Mouse (Mus musculus) lung, embryonic 14.5 days (tissue): ENCODE data around the gene Dhdh. TPM values are rescaled to one million over a fixed set of nuclear protein-coding genes. Genes with fewer than 3 reads are reported as not detected.

Experiments
- ATAC-seq: fragments of 200-750 bp; cut with Nextera tagmentation; 2 replicates; pipeline ENCODE4 v1.8.0; 2017; ENCODE audit warnings: mild to moderate bottlenecking, moderate TSS enrichment, moderate library complexity; ENCODE audit not compliant: insufficient read depth
- DNase-seq: peaks from one replicate; pipeline ENCODE4 v3.0.0-alpha.2; 2015
- H3K27ac ChIP-seq: fragments of 300-500 bp; sonication (generic); 2 replicates; pipeline ENCODE4 v1.5.1; 2014; ENCODE audit warnings: low read depth, mild to moderate bottlenecking, moderate library complexity
- H3K27me3 ChIP-seq: fragments of 300-500 bp; sonication (generic); 2 replicates; pipeline ENCODE4 v1.6.1; 2014; ENCODE audit warnings: low read length, control low read depth; ENCODE audit not compliant: insufficient read depth
- H3K36me3 ChIP-seq: fragments of 300-500 bp; sonication (generic); 2 replicates; pipeline ENCODE4 v1.6.1; 2014; ENCODE audit warnings: control low read depth; ENCODE audit not compliant: insufficient read depth
- H3K4me1 ChIP-seq: fragments of 300-500 bp; sonication (generic); 2 replicates; pipeline ENCODE4 v1.6.1; 2014; ENCODE audit warnings: antibody characterized with exemption, control low read depth; ENCODE audit not compliant: insufficient read depth
- H3K4me2 ChIP-seq: fragments of 300-500 bp; sonication (generic); 2 replicates; pipeline ENCODE4 v1.6.1; 2014; ENCODE audit warnings: mild to moderate bottlenecking
- H3K4me3 ChIP-seq: fragments of 300-500 bp; sonication (generic); 2 replicates; pipeline ENCODE4 v1.5.1; 2014; ENCODE audit warnings: low read depth, low read length
- H3K9ac ChIP-seq: fragments of 300-500 bp; sonication (generic); 2 replicates; pipeline ENCODE4 v1.6.1; 2014
- H3K9me3 ChIP-seq: fragments of 300-500 bp; sonication (generic); 2 replicates; pipeline ENCODE4 v1.6.1; 2016; ENCODE audit warnings: low read depth, low read length, control low read depth
- CTCF ChIP-seq: IDR thresholded peaks from 2 replicates; pipeline ENCODE4 v1.5.1; 2016; ENCODE audit warnings: antibody characterized with exemption, low read depth
- WGBS: fragments of 180-500 bp; shearing (Covaris S2); extraction: QIAGEN DNeasy Blood & Tissue Kit; methylation state at CpG from one replicate; pipeline ENCODE4 v1.1.7; 2014; 5-methylcytosine and 5-hydroxymethylcytosine counted together
- polyA plus RNA-seq: library from polyadenylated mRNA; unstranded; fragments of >200 nt; fragmentation: Nextera tagmentation; extraction: Ambion mirVana; gene quantifications from 2 replicates; pipeline ENCODE4 v1.2.1, GENCODE M21; 2014

Dhdh gene
- polyA plus RNA-seq, 1 experiment from 2014 or later, result 3.0 TPM

DNA sequence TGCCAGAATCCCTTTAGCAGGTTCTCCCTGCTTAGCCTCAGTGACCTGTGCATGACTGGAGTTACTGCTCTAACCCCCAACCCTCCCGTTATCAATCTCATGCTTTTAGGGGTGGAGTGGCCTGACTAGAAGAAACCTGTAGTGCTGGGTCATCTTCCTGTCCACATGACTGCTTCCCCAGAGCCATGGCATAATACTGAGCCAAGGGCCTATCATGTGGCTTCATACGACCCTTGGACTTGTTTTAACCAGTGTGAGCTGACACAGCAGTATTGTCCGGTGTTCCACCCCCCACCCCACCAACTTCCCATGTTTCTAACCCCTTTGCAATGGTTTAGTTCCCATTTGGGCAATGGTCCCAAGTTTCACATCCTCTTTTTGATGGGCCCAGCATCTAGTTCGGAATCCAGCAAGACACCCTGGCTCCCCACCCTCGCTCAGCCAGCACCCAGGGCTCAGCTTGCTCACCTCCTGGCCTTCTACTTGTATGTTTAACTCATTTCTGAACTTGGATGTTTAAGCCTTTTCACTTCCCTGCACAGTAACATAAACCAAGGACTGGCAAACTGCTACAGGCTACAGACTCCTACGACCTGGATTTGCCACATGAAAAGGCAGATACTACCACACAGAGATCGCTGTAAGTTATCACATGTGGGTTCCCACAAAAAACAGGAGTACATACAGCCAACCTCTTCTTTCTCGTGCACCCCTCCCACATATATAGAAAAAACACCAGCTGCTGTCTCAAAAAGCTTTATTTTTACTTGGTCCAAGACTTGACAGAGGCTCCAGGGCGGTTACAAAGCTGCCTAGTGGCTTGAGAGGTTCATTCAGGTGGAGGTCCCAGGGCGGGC, 31.2 kb downstream of the Dhdh start:
- DNase-seq (peak; percentile 35), ATAC-seq (no peak)
- Histone ChIP-seq H3K9me3 (no peaks in the 10 kb centered on the region), H3K9ac (peak overlapping the region; percentile 90), H3K4me1 (peaks cover 23% of the 10 kb centered on the region), H3K27ac (peak overlapping the region; percentile 52; the same call in 1 of the 2 replicates), H3K4me2 (peak overlapping the region; percentile 83), H3K36me3 (peaks cover 65% of the 10 kb centered on the region), H3K27me3 (no peaks in the 10 kb centered on the region), H3K4me3 (peak overlapping the region; percentile 51)
- TF ChIP-seq CTCF, result no peak
- WGBS, result 49% methylated on average over 10 of the region's 10 CpGs

DNA sequence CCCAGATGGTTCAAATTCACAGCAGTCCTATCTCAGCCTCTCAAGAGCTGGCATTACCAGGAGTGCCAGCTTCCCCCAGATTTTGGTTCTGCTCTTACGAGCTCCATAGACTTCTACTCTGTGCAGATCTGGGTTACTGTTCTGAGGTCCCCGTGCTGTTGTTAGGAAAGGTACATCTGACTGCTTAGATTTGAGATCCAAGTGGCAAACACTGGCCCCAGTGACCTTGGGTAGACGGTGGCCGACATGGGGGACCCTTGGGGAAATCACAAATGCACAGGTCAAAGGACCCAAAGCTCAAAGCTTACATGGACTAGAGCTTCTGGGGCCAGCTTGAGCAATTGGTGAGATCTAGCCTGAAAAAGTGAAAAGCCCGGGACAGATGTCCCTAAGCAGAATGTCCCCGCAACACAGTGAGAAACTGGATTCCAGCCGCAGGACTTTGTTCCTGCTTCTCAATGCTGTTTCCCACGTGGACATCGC, 31.8 kb downstream of the Dhdh start:
- no peaks in the 10 kb centered on the region for H3K9me3 ChIP-seq
- no peak for ATAC-seq
- H3K4me1 ChIP-seq, result peaks cover 23% of the 10 kb centered on the region
- peak; percentile 26 for DNase-seq
- no peak overlapping the region; the same call in 1 of the 2 replicates for H3K9ac ChIP-seq
- no peaks in the 10 kb centered on the region for H3K27me3 ChIP-seq
- H3K27ac ChIP-seq, result peak overlapping the region; percentile 52; the same call in 1 of the 2 replicates
- TF ChIP-seq CTCF, result no peak
- peak overlapping the region; percentile 51; the same call in 1 of the 2 replicates for H3K4me3 ChIP-seq
- H3K4me2 ChIP-seq, result peak overlapping the region; percentile 83
- 37% methylated on average over 9 of the region's 9 CpGs for WGBS
- H3K36me3 ChIP-seq, result peaks cover 65% of the 10 kb centered on the region

DNA sequence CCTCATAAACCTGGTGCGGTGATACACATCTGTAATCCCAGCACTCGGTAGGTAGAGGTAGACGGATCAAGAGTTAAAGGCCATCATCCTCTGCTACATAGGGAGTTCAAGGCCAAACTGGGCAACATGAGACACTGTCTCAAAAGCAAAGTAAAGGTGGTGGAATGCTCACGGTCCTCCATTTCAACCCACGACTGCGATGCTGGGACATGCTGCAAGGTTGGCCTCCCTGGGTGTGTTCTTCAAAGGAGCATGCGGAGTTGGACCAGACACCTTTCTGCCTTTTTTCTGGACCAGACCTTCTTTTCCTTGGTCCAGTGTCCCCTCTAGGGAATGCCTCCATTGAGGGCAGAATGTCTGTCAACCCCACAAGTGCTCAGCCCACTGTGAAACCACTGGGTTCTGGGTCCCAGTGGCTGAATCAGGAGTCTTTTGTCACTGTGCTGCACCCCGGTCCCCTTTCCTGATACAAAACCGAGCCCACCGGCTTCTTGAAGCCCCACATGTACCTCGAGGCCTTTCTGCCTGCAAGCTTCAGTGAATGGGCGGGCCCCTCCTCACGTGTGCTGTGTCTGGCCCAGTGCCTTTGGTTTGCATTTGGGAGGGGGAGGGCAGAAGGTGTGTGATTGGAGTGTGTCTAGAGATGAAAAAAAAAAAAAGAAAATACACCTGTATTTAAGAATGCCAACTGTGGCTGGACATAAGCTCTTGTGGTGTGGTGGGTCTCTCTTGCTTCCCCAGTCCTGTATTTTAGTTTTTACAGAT, 32.5 kb downstream of the Dhdh start:
- no peak overlapping the region for H3K27ac ChIP-seq

DNA sequence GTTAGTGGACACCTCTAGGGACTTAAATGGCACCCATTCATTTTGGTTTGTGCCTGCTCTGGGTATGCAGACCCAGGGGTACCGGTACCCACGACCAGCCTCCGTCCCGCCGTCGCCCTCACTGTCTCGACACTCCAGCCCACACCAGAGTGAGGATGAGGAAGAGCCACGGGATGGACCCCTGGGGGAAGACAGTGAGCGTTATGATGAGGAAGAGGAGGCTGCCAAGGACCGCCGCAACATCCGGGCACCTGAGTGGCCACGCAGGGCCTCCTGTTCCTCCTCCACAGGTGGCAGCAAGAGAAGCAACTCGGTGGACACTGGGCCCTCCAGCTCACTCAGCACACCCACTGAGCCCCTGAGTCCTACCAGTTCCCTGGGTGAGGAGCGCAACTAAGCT, 33.6 kb downstream of the Dhdh start:
- Histone ChIP-seq H3K36me3 (peaks cover 71% of the 10 kb centered on the region), H3K9me3 (no peaks in the 10 kb centered on the region), H3K4me2 (no peak overlapping the region), H3K4me3 (no peak overlapping the region), H3K9ac (no peak overlapping the region), H3K27me3 (no peaks in the 10 kb centered on the region), H3K4me1 (peaks cover 12% of the 10 kb centered on the region), H3K27ac (no peak overlapping the region)
- DNase-seq, result no peak
- no peak for ATAC-seq
- 84% methylated on average over 15 of the region's 15 CpGs for WGBS
- no peak for TF ChIP-seq CTCF

More for the DNA sequence above, 32.5 kb downstream of the Dhdh start:
- Histone ChIP-seq H3K4me1 (peaks cover 23% of the 10 kb centered on the region), H3K4me3 (no peak overlapping the region), H3K27me3 (no peaks in the 10 kb centered on the region), H3K4me2 (0 out of 2 replicates have a peak overlapping the region, but pooled peaks have one; percentile 83), H3K36me3 (peaks cover 67% of the 10 kb centered on the region), H3K9ac (no peak overlapping the region), H3K9me3 (no peaks in the 10 kb centered on the region)
- DNase-seq (peak; percentile 24), ATAC-seq (no peak)
- 71% methylated on average over 13 of the region's 13 CpGs for WGBS
- no peak for TF ChIP-seq CTCF

DNA sequence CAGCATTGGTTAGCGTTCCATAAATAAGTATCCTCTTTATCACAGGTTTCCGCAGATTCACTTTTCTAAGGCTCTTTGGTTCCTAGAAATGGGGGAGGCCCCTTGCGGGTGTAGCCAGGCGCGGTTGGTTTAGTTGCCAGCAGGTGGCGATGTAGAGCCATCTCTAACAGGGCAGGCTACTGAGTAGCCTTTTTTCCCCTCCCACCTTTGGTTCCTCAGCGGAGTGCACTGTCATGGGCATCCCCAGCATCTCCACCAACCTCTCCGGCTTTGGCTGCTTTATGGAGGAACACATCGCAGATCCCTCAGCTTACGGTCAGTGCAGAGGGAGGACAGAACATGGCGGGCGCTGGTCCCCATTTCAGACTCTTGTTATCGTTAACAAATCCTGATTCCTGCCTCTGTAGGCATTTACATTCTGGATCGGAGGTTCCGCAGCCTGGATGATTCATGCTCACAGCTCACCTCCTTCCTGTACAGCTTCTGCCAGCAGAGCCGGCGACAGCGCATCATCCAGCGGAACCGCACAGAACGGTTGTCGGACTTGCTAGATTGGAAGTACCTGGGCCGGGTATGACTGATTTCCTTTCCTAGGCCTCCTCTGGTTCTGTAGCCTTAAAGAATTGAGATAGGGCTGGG, 37.1 kb downstream of the Dhdh start:
- no peaks in the 10 kb centered on the region for H3K4me1 ChIP-seq
- peaks cover 65% of the 10 kb centered on the region for H3K36me3 ChIP-seq
- no peaks in the 10 kb centered on the region for H3K27me3 ChIP-seq
- ATAC-seq (peak; percentile 75), DNase-seq (peak; percentile 93)
- no peak overlapping the region for H3K27ac ChIP-seq
- WGBS, result 55% methylated on average over 23 of the region's 23 CpGs
- no peak overlapping the region for H3K9ac ChIP-seq
- H3K4me2 ChIP-seq, result no peak overlapping the region
- peak; percentile 89 for TF ChIP-seq CTCF
- H3K9me3 ChIP-seq, result no peaks in the 10 kb centered on the region
- H3K4me3 ChIP-seq, result no peak overlapping the region

DNA sequence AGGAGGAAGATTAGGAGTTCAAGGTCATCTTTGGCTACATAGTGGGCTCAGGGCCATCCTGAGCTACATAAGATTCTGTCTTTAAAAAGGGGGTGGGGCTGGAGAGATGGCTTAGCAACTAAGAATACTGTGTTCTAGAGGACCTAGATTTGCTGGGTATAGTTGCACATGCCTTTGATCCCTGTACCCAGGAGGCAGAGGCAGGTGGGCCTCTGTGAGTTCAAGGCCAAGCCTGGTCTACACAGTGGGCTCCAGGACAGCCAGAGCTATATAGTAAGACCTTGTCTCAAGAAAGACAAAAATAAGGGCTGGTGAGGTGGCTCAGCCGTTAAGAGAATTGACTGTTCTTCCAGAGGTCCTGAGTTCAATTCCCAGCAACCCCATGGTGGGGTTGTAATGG, 38.6 kb downstream of the Dhdh start:
- ATAC-seq (no peak), DNase-seq (no peak)
- Histone ChIP-seq H3K36me3 (peaks cover 64% of the 10 kb centered on the region), H3K27me3 (no peaks in the 10 kb centered on the region), H3K27ac (no peak overlapping the region), H3K4me3 (no peak overlapping the region), H3K9me3 (no peaks in the 10 kb centered on the region), H3K4me2 (no peak overlapping the region), H3K9ac (no peak overlapping the region), H3K4me1 (no peaks in the 10 kb centered on the region)
- WGBS, result 90% methylated on average over 1 of the region's 1 CpGs
- TF ChIP-seq CTCF, result no peak
